Comparison of ENCODE assay signal across 17 mouse cellular contexts in the genomic region with DNA sequence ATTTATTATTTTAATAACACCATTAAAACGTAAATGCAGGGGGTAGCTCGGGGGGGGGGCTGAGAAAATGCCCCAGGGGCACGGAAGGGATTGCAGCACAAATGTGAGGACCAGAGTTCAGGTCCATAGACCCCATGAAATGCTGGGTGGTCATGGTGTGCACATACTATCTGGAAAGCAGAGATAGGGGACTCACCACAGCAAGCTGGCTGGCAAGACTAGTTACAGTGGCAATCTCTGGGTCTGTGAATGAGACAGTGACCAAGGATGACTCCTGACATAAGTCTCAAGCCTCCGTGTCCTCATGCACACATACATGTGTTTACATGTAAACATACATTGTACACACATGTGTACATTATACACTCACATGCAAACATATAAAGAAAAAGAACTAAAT.
"Had no signal": no experiment of that assay in that cellular context is flagged by ENCODE, and none has a peak within 500 bp of the region (broad histone marks: within the 10 kb centered on the region; RNA-seq: fewer than 3 reads in every experiment).

No protein-coding gene starts in this region.

- H3K4me2 ChIP-seq: limb, embryonic 12.5 days; limb, embryonic 15.5 days; midbrain, embryonic 11.5 days; midbrain, embryonic 15.5 days; neural tube, embryonic 13.5 days had no signal

- H3K9me3 ChIP-seq: limb, embryonic 12.5 days; limb, embryonic 15.5 days; midbrain, embryonic 15.5 days; neural tube, embryonic 13.5 days had no signal

- H3K36me3 ChIP-seq: midbrain, embryonic 15.5 days; neural tube, embryonic 13.5 days had no signal

- H3K27me3 ChIP-seq: limb, embryonic 12.5 days; limb, embryonic 15.5 days; midbrain, embryonic 15.5 days; neural tube, embryonic 13.5 days had no signal

- H3K27ac ChIP-seq: kidney, postnatal 0 days; left cerebral cortex, adult 2 months; limb, embryonic 12.5 days; limb, embryonic 15.5 days; midbrain, embryonic 15.5 days; neural tube, embryonic 13.5 days had no signal

- H3K9ac ChIP-seq: limb, embryonic 12.5 days; limb, embryonic 15.5 days; midbrain, embryonic 15.5 days; neural tube, embryonic 13.5 days had no signal

- ATAC-seq: intestine, postnatal 0 days; midbrain, embryonic 15.5 days had no signal

- H3K4me1 ChIP-seq: limb, embryonic 12.5 days; limb, embryonic 15.5 days; neural tube, embryonic 13.5 days had no signal

- H3K4me3 ChIP-seq: left cerebral cortex, adult 2 months; limb, embryonic 12.5 days; limb, embryonic 15.5 days; midbrain, embryonic 15.5 days; neural tube, embryonic 13.5 days had no signal

- DNase-seq: kidney, adult 2 months; kidney, postnatal 25 days; layer of hippocampus, postnatal 36 days; left cerebral cortex, postnatal 4 days; lung, adult 2 months; lung, postnatal 14 days; lung, postnatal 4 days; thymus, adult 18-20 months; thymus, postnatal 36 days had no signal
